Mouse (Mus musculus) layer of hippocampus, adult 11-12 months (tissue): ENCODE data around the gene Hoxc4.

Experiments used
- DNase-seq: peaks from one replicate; pipeline ENCODE4 v3.0.0; 2022; ENCODE audit warnings: low spot score

Hoxc4 gene

GRCm38 (mm10) chr15:103011928-103012486 lies 6.7 kb upstream of the Hoxc4 start:
- DNase-seq: no peak

GRCm38 (mm10) chr15:103013238-103013984 lies 5.3 kb upstream of the Hoxc4 start:
- no peak for DNase-seq

- DNase-seq: no peak
These were observed 4.3 kb upstream of the Hoxc4 start for GRCm38 (mm10) chr15:103014166-103015008.

- DNase-seq: no peak
These were observed 3.7 kb upstream of the Hoxc4 start for GRCm38 (mm10) chr15:103015009-103015399.

GRCm38 (mm10) chr15:103015406-103016166 lies 3.1 kb upstream of the Hoxc4 start:
- DNase-seq: no peak

- DNase-seq: no peak
These were observed 2.2 kb downstream of the Hoxc4 start for GRCm38 (mm10) chr15:103020899-103021418.

- DNase-seq: no peak
These were observed 2.8 kb downstream of the Hoxc4 start for GRCm38 (mm10) chr15:103021544-103021943.

- DNase-seq: no peak
These were observed 5.4 kb downstream of the Hoxc4 start for GRCm38 (mm10) chr15:103024131-103024530.

- DNase-seq: no peak
These were observed 8.8 kb downstream of the Hoxc4 start for GRCm38 (mm10) chr15:103027266-103028235.

GRCm38 (mm10) chr15:103028916-103029512 lies 10.3 kb downstream of the Hoxc4 start:
- DNase-seq: no peak

- DNase-seq: no peak
These were observed 11.4 kb downstream of the Hoxc4 start for GRCm38 (mm10) chr15:103030142-103030541.

GRCm38 (mm10) chr15:103032167-103032566 lies 13.4 kb downstream of the Hoxc4 start:
- no peak for DNase-seq

- no peak for DNase-seq
These were observed 14.2 kb downstream of the Hoxc4 start for GRCm38 (mm10) chr15:103032646-103033575.

- no peak for DNase-seq
These were observed 15.5 kb downstream of the Hoxc4 start for GRCm38 (mm10) chr15:103034043-103034806.

- DNase-seq: no peak
These were observed 16.2 kb downstream of the Hoxc4 start for GRCm38 (mm10) chr15:103034807-103035547.

GRCm38 (mm10) chr15:103035548-103035881 lies 16.8 kb downstream of the Hoxc4 start:
- DNase-seq: no peak

GRCm38 (mm10) chr15:103037579-103037978 lies 18.8 kb downstream of the Hoxc4 start:
- DNase-seq: no peak
